Mouse (Mus musculus) forebrain, embryonic 16.5 days (tissue): ENCODE measurements around the gene Casq2. TPM values are rescaled to one million over a fixed set of nuclear protein-coding genes. Genes with fewer than 3 reads are reported as not detected.

ENCODE experiments used
- ATAC-seq: fragments of 200-750 bp; cut with Nextera tagmentation; 2 replicates; pipeline ENCODE4 v1.8.0; 2017; ENCODE audit warnings: mild to moderate bottlenecking, moderate library complexity
- H3K27ac ChIP-seq: fragments of 300-500 bp; sonication (generic); 2 replicates; pipeline ENCODE4 v1.5.1; 2014; ENCODE audit warnings: low read length, control low read depth
- H3K27me3 ChIP-seq: fragments of 300-500 bp; sonication (generic); replicated peaks from 2 replicates; pipeline ENCODE4 v1.6.1; 2014; ENCODE audit warnings: low read length; ENCODE audit not compliant: control insufficient read depth, insufficient read depth
- H3K36me3 ChIP-seq: fragments of 300-500 bp; sonication (generic); 2 replicates; pipeline ENCODE4 v1.6.1; 2014; ENCODE audit not compliant: control insufficient read depth, insufficient read depth
- H3K4me1 ChIP-seq: fragments of 300-500 bp; sonication (generic); replicated peaks from 2 replicates; pipeline ENCODE4 v1.6.1; 2014; ENCODE audit warnings: low read length; ENCODE audit not compliant: control insufficient read depth, insufficient read depth
- H3K4me2 ChIP-seq: fragments of 300-500 bp; sonication (generic); 2 replicates; pipeline ENCODE4 v1.6.1; 2014; ENCODE audit warnings: mild to moderate bottlenecking, low read length, control low read depth
- H3K4me3 ChIP-seq: fragments of 300-500 bp; sonication (generic); replicated peaks from 2 replicates; pipeline ENCODE4 v1.5.1; 2014; ENCODE audit warnings: mild to moderate bottlenecking, low read length, control low read depth
- H3K9ac ChIP-seq: fragments of 300-500 bp; sonication (generic); replicated peaks from 2 replicates; pipeline ENCODE4 v1.6.1; 2014; ENCODE audit warnings: low read depth, low read length, control low read depth
- H3K9me3 ChIP-seq: fragments of 300-500 bp; sonication (generic); 2 replicates; pipeline ENCODE4 v1.6.1; 2016; ENCODE audit warnings: low read length; ENCODE audit not compliant: control insufficient read depth
- WGBS: fragments of 180-500 bp; shearing (Covaris S2); extraction: QIAGEN DNeasy Blood & Tissue Kit; methylation state at CpG from one replicate; pipeline ENCODE4 v1.1.7; 2014; 5-methylcytosine and 5-hydroxymethylcytosine counted together
- polyA plus RNA-seq: library from polyadenylated mRNA; unstranded; fragments of >200 nt; fragmentation: Nextera tagmentation; extraction: Ambion mirVana; gene quantifications from 2 replicates; pipeline ENCODE4 v1.2.1, GENCODE M21; 2015

Casq2 gene
- polyA plus RNA-seq, 1 experiment from 2014 or later, result 0.33 TPM

DNA sequence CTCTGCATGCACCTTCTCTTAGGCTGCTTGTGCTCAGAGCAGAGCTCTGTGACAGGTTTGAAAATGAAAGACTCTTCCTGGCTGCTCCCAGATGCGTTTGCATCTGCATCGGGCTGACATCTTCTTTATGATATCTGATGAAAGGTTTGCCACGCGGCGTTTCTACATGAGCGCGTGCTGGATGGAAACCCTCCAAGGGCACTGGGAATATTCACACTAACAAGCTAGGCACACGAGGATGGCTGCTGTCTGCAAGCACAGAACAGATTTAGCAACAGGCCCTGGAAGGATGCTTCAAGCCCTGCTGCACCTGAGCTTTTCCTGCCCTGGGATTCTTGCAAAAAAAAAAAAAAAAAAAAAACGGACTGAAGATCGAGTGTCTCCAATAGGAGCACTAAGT, 50.9 kb downstream of the Casq2 start:
- peaks cover 7% of the 10 kb centered on the region for H3K4me1 ChIP-seq
- WGBS, result 69% methylated on average over 10 of the region's 10 CpGs
- H3K27me3 ChIP-seq, result no peaks in the 10 kb centered on the region
- H3K27ac ChIP-seq, result no peak overlapping the region
- no peak for ATAC-seq
- no peaks in the 10 kb centered on the region for H3K9me3 ChIP-seq
- H3K36me3 ChIP-seq, result no peaks in the 10 kb centered on the region
- no peak overlapping the region for H3K4me2 ChIP-seq
- no peak overlapping the region for H3K4me3 ChIP-seq
- H3K9ac ChIP-seq, result no peak overlapping the region

GRCm38 (mm10) chr3:102138899-102139298, 52.7 kb downstream of the Casq2 start:
- Histone ChIP-seq H3K4me2 (no peak overlapping the region), H3K9me3 (no peaks in the 10 kb centered on the region), H3K4me1 (peaks cover 7% of the 10 kb centered on the region), H3K4me3 (no peak overlapping the region), H3K27me3 (no peaks in the 10 kb centered on the region), H3K36me3 (no peaks in the 10 kb centered on the region), H3K9ac (no peak overlapping the region), H3K27ac (no peak overlapping the region)
- WGBS, result 83% methylated on average over 6 of the region's 6 CpGs
- ATAC-seq, result no peak

DNA sequence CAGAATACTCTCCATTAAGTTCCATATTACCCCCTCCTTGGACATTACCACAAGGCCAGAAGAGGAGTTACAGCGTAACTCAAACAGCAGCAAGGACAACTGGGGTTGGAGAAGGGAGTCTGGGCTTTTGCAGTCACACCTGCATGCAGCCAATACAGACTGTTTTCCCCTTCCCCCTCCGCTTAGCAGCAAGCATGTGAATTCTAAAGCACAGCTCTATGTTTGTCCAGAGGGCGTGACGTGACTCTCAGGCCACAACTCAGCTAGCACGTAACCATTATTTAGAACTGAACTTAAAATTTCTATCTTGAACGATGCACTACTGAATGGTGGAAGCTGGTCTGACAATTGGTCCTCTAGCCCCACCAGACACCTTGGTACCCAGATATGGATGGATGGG, 54.4 kb downstream of the Casq2 start:
- Histone ChIP-seq H3K27ac (no peak overlapping the region), H3K9ac (no peak overlapping the region), H3K36me3 (no peaks in the 10 kb centered on the region), H3K9me3 (no peaks in the 10 kb centered on the region), H3K27me3 (no peaks in the 10 kb centered on the region), H3K4me1 (peaks cover 3% of the 10 kb centered on the region), H3K4me2 (no peak overlapping the region), H3K4me3 (no peak overlapping the region)
- ATAC-seq, result no peak
- WGBS, result 93% methylated on average over 6 of the region's 6 CpGs

GRCm38 (mm10) chr3:102141451-102141850, 55.2 kb downstream of the Casq2 start:
- H3K9ac ChIP-seq, result no peak overlapping the region
- ATAC-seq, result no peak
- H3K27ac ChIP-seq, result no peak overlapping the region
- no peaks in the 10 kb centered on the region for H3K4me1 ChIP-seq
- H3K4me3 ChIP-seq, result no peak overlapping the region
- no peaks in the 10 kb centered on the region for H3K9me3 ChIP-seq
- H3K27me3 ChIP-seq, result no peaks in the 10 kb centered on the region
- no peak overlapping the region for H3K4me2 ChIP-seq
- no peaks in the 10 kb centered on the region for H3K36me3 ChIP-seq
- 70% methylated on average over 2 of the region's 2 CpGs for WGBS

- WGBS, result 39% methylated on average over 6 of the region's 6 CpGs
- Histone ChIP-seq H3K27me3 (no peaks in the 10 kb centered on the region), H3K27ac (no peak overlapping the region), H3K4me2 (no peak overlapping the region), H3K4me3 (no peak overlapping the region), H3K9me3 (no peaks in the 10 kb centered on the region), H3K9ac (no peak overlapping the region), H3K4me1 (0 out of 2 replicates have a peak, but pooled peaks cover under 1% of the 10 kb centered on the region), H3K36me3 (no peaks in the 10 kb centered on the region)
- ATAC-seq, result no peak
Observed at GRCm38 (mm10) chr3:102141893-102142292, 55.7 kb downstream of the Casq2 start.

GRCm38 (mm10) chr3:102142947-102143346, 56.7 kb downstream of the Casq2 start:
- Histone ChIP-seq H3K4me1 (0 out of 2 replicates have a peak, but pooled peaks cover 2% of the 10 kb centered on the region), H3K36me3 (no peaks in the 10 kb centered on the region), H3K4me2 (no peak overlapping the region), H3K27ac (no peak overlapping the region), H3K9ac (no peak overlapping the region), H3K9me3 (no peaks in the 10 kb centered on the region), H3K27me3 (no peaks in the 10 kb centered on the region), H3K4me3 (no peak overlapping the region)
- ATAC-seq, result no peak
- WGBS, result 96% methylated on average over 4 of the region's 4 CpGs

DNA sequence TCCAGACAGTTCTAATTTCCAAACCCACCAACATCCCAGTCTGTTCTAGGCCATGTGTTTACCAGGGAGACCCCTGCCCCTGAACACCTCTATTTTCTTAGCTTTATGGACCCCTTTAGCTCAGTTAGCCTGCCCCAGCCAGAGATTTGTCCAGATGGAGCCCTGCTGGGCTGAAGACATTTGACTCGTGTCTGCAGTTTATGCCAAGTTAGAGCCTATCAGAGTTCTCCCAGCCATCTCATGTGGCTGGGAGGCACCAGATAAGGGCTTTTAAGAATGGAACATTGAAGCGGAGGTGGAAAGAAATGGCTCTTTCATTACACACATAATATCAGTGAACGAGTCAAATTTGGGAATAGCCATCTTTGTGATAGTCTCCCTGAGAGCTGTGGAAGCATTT, 57.3 kb downstream of the Casq2 start:
- WGBS, result 80% methylated on average over 3 of the region's 3 CpGs
- Histone ChIP-seq H3K9me3 (no peaks in the 10 kb centered on the region), H3K4me1 (0 out of 2 replicates have a peak, but pooled peaks cover 2% of the 10 kb centered on the region), H3K36me3 (no peaks in the 10 kb centered on the region), H3K27me3 (no peaks in the 10 kb centered on the region), H3K4me2 (no peak overlapping the region), H3K9ac (no peak overlapping the region), H3K4me3 (no peak overlapping the region), H3K27ac (no peak overlapping the region)
- no peak for ATAC-seq

DNA sequence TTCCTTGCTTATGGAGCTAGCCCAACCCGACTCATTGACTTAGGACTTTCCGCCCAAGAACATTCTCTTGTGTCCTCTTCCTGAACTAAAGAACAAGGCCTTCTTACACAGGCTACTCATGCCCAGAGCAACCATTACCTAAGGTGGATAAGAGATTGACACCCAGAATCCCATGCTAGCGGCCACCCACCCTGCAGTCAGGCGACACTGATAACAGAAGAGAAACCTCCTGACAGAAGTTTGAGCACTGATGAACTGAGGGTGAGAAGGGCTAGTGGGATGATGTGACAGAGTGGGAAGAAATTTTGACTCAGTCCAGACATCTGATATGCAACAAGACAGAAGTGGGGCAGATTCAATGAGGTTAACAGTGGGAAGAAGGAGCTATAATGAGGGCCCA, 58.2 kb downstream of the Casq2 start:
- Histone ChIP-seq H3K4me1 (0 out of 2 replicates have a peak, but pooled peaks cover 2% of the 10 kb centered on the region), H3K9me3 (no peaks in the 10 kb centered on the region), H3K36me3 (no peaks in the 10 kb centered on the region), H3K27ac (no peak overlapping the region), H3K4me3 (no peak overlapping the region), H3K9ac (no peak overlapping the region), H3K27me3 (no peaks in the 10 kb centered on the region), H3K4me2 (no peak overlapping the region)
- 96% methylated on average over 4 of the region's 4 CpGs for WGBS
- ATAC-seq, result no peak

DNA sequence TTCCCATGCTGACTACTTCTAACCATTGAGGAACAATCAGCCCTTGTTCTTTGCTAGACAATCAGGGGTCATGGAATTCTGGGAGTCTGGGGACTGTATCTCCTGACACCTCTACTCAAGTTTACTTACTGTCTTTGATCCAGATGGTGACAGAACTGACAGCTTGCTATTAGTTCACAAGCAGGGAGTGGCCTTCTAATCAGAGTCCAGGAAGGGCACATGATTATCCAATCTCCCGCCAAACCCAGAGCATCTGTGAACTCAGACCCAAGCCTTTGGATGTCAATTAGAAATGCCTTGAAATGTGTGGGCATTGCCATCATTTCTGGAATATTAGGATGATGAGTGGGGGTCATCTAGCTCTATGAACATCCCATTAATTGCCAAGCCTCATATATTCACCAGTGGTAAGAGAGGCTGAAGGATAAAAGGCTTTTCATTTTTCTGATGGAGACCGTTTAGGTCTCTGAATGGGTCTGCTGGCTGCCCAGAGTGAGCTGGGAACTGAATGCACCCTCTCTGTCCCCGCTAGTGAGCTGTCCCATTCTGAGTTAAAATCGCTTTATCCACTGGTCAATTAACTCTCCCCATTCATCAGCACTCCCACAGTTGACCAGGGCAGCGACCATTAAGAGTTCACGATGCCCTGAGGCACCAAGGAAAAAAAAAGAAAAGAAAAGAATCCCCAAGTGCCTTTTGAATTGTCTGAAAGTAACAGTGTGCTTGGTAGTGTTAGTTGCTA, 59.6 kb downstream of the Casq2 start:
- ATAC-seq, result no peak
- no peak overlapping the region for H3K9ac ChIP-seq
- 6% methylated on average over 6 of the region's 6 CpGs for WGBS

More for the DNA sequence above, 59.6 kb downstream of the Casq2 start:
- Histone ChIP-seq H3K4me3 (no peak overlapping the region), H3K36me3 (no peaks in the 10 kb centered on the region), H3K4me2 (no peak overlapping the region), H3K4me1 (0 out of 2 replicates have a peak, but pooled peaks cover 2% of the 10 kb centered on the region), H3K9me3 (no peaks in the 10 kb centered on the region), H3K27ac (no peak overlapping the region), H3K27me3 (no peaks in the 10 kb centered on the region)
